Mouse (Mus musculus): ENCODE measurements around the gene Kptn.

Kptn gene

DNA sequence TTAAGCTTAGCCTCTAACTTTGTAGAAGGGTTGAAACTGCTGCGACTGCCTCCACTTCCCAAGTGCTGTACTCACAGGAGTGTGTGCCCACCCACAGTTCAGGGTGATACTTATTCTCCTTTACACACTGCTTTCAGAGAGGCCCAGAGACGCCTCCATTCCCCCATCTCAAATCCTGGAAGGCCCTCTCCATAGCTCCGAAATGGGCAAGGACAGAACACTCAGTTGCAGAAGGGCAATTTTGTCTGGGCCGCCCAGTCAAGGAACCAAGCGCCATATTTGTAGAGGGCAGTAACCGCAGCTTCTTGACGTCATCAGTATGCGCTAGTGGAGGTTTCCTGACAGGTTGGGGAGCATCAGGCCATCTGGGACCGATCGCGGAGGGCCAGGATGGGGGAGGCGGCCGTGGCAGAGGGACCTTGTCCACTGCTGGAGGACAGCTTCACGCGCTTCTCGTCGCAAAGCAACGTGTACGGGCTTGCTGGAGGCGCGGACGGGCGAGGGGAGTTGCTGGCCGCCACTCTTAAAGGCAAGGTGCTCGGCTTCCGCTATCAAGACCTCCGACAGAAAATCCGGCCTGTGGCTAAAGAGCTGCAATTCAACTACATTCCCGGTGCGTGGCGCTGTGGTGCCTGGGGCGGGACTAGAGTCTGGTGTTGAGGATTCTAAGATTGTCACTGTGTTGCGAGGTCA, at the start of gene Kptn:
Kptn (plus strand) TSS at position 327 of the 693 bp plus-strand sequence.
- peak; percentile 50 for ATAC-seq (ENCODE audit: low TSS enrichment)

GRCm38 (mm10) chr7:16070846-16071245, 48.8 kb upstream of the Kptn start:
- no peak for ATAC-seq (ENCODE audit: low TSS enrichment)

DNA sequence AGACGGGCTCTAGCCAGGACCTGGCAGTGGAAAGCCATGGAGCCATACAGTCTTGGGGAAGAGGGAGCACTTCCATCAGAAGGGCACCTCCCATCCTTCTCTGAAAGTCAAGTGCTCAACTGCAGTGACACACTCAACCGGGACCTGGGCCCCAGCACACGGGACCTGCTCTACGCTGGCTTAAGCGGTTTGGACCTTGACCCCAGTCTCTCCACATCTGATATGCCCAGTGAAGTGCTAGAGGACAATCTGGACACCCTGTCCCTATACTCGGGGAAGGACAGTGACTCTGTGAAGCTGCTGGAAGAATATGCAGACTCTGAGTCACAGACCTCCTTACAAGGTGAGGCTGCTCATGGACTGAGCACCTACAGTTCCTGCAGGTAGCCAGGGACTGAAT, 47.8 kb upstream of the Kptn start:
- no peak for ATAC-seq (ENCODE audit: low TSS enrichment)

DNA sequence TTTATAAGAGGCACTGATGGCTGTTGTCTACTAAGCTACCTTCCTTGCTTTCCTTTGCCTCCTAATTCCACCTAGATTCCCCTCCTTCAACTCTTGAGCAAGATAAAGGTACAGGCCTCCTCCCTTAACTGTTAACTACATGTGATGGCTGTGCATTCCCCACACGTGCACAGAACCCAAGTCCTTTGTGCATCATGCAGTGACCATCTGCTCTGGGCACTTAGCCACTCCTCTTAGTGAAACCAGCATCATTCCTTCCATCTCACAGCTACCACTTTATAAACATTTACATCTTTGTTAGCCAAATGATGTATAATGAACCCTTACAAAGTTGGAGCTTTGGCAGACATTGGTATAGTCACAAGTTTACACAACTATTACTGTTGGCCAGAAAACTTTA, 39.7 kb upstream of the Kptn start:
- ATAC-seq (ENCODE audit: low TSS enrichment), result no peak

GRCm38 (mm10) chr7:16080581-16080980, 39.1 kb upstream of the Kptn start:
- ATAC-seq (ENCODE audit: low TSS enrichment), result no peak

- no peak for ATAC-seq (ENCODE audit: low TSS enrichment)
Observed at GRCm38 (mm10) chr7:16083361-16083760, 36.3 kb upstream of the Kptn start.

DNA sequence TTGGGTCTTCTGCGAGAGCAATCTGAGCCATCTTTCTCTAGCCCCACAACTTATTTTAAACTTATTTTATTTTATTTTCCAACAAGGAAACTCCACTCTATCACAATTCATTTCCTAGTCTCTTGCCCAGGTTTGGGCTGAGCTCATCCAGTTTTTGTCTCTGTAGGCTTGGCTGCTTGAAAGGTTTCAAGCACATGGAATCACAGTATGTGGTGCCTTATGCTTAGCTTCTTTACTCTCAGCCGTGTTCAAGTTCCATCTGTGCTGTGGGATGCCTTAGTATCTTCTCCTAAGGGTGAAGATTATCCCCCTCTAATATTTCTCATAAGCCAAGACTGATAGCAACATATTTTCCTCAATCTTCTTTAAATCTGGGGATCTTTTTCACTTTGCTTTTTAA, 32.1 kb upstream of the Kptn start:
- no peak for ATAC-seq (ENCODE audit: low TSS enrichment)

DNA sequence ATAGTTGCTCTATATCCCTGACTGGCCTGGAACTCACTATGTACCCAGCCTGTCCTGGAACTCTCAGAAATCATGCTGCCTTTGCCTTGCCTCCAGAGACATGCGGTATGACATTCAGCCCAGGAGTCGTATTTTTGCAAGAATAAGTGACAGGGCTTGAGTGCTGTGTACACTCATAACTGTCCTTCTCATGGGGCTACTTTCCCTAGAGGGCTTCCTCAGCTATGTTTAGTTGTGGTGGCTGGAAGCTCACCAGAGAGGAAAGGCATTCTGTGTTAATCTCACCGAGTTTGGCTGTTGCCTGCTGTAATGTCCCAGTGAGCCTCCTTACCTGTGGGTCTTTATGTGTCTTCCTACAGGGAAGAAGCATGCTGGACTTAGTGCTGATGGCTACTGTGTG, 25.1 kb upstream of the Kptn start:
- no peak for ATAC-seq (ENCODE audit: low TSS enrichment)

DNA sequence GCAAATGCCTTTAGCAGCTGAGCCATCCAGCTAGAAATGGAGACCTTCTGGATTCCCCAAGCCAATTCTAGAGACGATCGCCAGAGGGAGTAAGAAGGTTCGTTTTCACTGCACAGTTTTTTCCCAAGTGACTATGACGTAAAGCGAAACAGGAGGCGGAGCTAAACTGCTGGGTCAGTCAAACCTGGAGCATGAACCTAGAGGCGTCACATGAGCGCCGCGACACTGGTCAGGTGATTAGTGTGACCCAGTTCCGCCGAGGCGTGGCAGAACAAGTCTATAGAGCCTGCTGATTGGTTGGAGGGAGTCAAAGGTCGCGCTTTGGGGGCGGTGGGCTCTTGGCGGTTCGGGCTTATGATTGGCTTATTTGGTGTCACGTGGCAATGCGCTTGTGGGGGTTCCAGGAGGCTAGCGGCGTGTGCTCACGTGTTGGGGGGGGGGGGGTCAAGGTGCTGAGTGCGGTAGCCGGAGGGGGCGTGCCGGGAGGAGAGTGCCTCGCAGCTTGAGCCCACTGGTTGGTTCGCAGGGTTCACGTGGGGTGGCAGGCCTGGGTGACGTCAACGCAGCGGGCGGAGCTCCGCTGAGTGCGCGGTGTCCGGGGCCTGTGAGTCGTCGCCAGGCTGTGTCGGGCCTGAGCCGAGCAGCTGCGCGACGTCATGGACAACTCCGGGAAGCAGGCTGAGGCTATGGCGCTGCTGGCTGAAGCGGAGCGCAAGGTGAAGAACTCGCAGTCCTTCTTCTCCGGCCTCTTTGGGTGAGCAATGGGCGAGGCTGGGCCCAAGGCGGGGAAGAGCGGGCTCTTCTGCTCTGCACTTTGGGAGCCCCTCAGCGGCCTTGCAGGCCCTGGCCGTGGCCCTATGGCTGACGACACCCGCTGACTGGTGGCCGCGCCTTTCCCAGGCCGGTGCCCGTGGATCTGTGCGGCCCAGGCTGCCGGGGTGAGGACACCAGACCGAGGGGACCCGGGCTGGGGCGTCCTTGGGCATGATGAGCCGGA, 21.4 kb upstream of the Kptn start, which contains the start of gene Napa:
Napa (plus strand) TSS at position 438 of the 997 bp plus-strand sequence.
- peak; percentile 86 for ATAC-seq (ENCODE audit: low TSS enrichment)

GRCm38 (mm10) chr7:16099901-16100300, 19.8 kb upstream of the Kptn start:
- ATAC-seq (ENCODE audit: low TSS enrichment), result no peak

- no peak for ATAC-seq (ENCODE audit: low TSS enrichment)
Observed at GRCm38 (mm10) chr7:16101081-16101480, 18.6 kb upstream of the Kptn start.

DNA sequence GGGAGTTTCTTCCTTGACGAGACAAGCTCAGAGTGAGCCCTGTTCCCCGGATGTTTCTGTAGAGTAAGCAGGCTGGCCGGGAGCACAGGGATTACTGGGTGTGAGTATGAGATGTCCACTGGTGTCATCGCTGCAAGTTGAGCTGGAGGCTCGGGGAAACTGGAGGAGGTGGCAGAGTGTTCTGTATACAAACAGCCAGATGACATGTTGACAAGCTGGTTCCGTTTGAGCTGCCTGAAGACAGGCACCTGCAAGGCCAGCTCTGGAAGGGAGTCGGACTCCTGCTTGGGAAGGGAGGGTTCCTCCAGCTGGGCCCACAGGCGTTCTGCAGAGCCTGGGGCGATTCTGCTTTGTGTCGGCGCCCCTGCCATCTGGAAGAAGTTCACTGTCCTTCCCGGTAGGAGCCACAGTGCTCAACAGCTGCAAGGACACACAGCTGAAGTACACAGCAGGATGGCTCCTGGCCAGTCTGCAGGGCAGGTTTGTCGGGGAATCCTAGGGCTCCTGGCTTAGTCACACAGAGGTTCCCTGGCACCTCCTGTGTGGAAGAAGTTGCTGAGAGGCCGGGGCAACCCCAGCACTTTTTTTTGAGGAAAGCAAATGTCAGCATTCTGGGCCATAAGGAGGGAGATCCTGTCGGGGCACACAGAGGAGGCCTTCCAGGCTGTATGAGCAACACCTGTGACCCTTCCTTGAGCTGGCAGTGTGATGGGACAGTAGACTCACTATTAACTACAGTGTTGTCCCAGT, 17.8 kb upstream of the Kptn start:
- no peak for ATAC-seq (ENCODE audit: low TSS enrichment)

DNA sequence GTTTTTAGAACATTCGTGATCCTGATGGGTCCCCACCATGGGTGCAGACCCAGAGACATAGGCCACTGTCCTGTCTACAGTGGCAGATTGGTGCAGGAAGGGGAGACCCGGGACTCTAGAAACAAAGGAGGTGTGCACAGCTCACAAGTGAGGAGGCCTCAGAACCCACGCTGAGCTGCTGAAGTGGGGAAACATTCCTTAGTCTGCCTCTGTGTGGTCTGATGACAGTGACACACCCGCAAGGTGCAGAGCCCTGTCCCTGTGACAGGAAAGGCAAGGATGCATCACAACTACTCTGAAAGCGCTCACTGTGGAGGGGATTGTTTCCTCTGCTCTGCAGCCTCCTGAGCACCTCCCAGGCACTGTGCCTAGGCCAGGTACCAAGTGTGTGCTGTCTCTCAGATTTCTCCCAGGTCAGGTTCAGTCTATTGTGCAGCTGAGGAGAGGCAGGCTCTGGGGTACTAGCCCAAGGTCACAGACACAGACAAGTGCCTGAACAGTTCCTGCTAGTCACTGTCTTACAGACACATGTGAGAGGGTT, 16.9 kb upstream of the Kptn start:
- no peak for ATAC-seq (ENCODE audit: low TSS enrichment)

DNA sequence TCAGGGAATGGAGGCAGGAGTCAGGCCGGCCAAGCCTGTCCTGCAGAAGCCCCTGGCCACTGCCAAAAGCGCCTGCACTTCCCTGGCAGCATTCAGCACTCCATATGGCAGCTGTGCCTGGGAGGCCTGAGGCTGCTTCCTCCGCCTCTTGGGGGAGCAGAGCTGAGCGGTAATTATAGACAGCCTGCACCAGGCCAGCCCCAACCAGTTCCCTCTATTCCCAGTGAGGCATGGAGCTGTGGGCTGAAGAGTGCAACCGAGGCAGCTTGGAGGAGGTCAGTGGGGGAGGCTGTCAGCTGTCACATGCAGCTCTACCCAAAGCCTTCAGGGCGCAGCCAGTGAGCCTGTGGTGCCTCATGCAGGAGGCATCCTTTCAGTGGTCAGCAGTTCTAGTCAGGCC, 15.9 kb upstream of the Kptn start:
- peak; percentile 76 for ATAC-seq (ENCODE audit: low TSS enrichment)

GRCm38 (mm10) chr7:16104611-16105388, 14.9 kb upstream of the Kptn start:
- ATAC-seq (ENCODE audit: low TSS enrichment), result no peak

DNA sequence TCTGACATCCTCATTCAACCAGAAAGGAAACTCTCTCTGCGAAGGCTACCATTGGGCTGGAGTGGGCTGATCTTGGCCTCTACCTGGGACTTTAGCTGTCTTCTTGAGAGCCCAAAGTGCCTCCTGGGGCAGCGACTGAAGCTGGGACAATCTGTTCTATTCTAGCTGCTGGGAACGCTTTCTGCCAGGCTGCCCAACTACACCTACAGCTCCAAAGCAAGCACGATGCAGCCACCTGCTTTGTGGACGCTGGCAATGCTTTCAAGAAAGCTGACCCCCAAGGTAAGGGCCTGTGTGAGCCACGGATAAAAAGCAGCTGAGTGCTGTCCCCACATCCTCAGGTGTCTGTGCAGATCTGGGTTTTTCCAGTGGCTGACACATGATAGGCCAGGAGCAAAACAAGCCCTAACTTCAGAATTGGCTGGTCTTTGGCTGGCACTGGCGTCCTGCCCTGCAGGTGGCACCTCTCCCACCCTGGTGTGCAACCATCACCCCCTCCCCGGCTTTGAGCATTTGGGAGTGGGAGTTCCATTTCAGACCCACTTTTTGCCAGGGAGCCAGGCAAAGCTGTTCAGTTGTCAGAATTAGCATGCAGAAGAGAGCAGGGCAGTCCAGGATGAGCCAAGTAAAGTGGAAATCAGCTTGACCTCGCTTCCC, 10.7 kb upstream of the Kptn start:
- no peak for ATAC-seq (ENCODE audit: low TSS enrichment)

- ATAC-seq (ENCODE audit: low TSS enrichment), result no peak
Observed at GRCm38 (mm10) chr7:16110158-16110557, 9.5 kb upstream of the Kptn start.

- peak; percentile 33 for ATAC-seq (ENCODE audit: low TSS enrichment)
Observed at GRCm38 (mm10) chr7:16111284-16112090, 8.2 kb upstream of the Kptn start.

- ATAC-seq (ENCODE audit: low TSS enrichment), result peak; percentile 26; the same call in 1 of the 2 replicates
Observed at GRCm38 (mm10) chr7:16116418-16116817, 3.3 kb upstream of the Kptn start.

- no peak for ATAC-seq (ENCODE audit: low TSS enrichment)
Observed at GRCm38 (mm10) chr7:16117100-16117499, 2.6 kb upstream of the Kptn start.
